Mouse (Mus musculus) liver, embryonic 11.5 days (tissue): ENCODE data around the gene Casz1. TPM values are rescaled to one million over a fixed set of nuclear protein-coding genes. Genes with fewer than 3 reads are reported as not detected.

ENCODE experiments used
- polyA plus RNA-seq: library from polyadenylated mRNA; unstranded; fragments of >200 nt; fragmentation: Nextera tagmentation; extraction: Ambion mirVana; gene quantifications from 2 replicates; pipeline ENCODE4 v1.2.1, GENCODE M21; 2014

Gene Casz1
- polyA plus RNA-seq, 1 experiment from 2014 or later = 1.0 TPM

Other genes starting within 250 kb of the Casz1 start
- gene Exosc10, start 246.0 kb upstream of the Casz1 start, polyA plus RNA-seq = 92.4 and 98.2 TPM in 2 replicates
- gene Srm, start 212.9 kb upstream of the Casz1 start, polyA plus RNA-seq = 510 and 529 TPM in 2 replicates
- gene Masp2, start 201.9 kb upstream of the Casz1 start, polyA plus RNA-seq = 5.0 and 6.8 TPM in 2 replicates
- 226 and 230 TPM in 2 replicates for gene Tardbp, start 177.4 kb upstream of the Casz1 start, polyA plus RNA-seq
- gene Gm572, start 161.1 kb upstream of the Casz1 start, polyA plus RNA-seq = not detected in 2 replicates